Mouse (Mus musculus): ENCODE measurements around the gene St3gal3.

- no peak for TF ChIP-seq CTCF (IDR thresholded peaks at IDR 0.05; ENCODE audit: low read depth)
- peak; percentile 98 for TF ChIP-seq EP300 (IDR thresholded peaks at IDR 0.05; ENCODE audit: low read depth)
Observed at GRCm38 (mm10) chr4:118079195-118079594, 55.5 kb downstream of the St3gal3 start.
